27 mouse cellular contexts compared by ENCODE assay signal in genomic region chr11:55530741-55531140, GRCm38 (mm10).
DNase-seq lines count a peak whose midpoint lies in the region; ATAC-seq and TF ChIP-seq lines count a peak whose summit lies in the region.
"Had no signal": no experiment of that assay in that cellular context is flagged by ENCODE, and none has a peak within 500 bp of the region (broad histone marks: within the 10 kb centered on the region; RNA-seq: fewer than 3 reads in every experiment).

No protein-coding gene starts in this region.

- no peak overlapping the region for H3K4me2 ChIP-seq in liver, embryonic 11.5 days
- H3K4me2 ChIP-seq in hindbrain, postnatal 0 days (ENCODE audit: low read depth, low read length): no peak overlapping the region
- H3K4me2 ChIP-seq: embryonic facial prominence, embryonic 12.5 days; hindbrain, embryonic 12.5 days; limb, embryonic 12.5 days; lung, embryonic 14.5 days; midbrain, embryonic 12.5 days; neural tube, embryonic 13.5 days had no signal

- no peaks in the 10 kb centered on the region for H3K9me3 ChIP-seq in liver, embryonic 11.5 days (ENCODE audit: control insufficient read depth, low read length)
- no peaks in the 10 kb centered on the region for H3K9me3 ChIP-seq in hindbrain, postnatal 0 days (ENCODE audit: low read length)
- H3K9me3 ChIP-seq: embryonic facial prominence, embryonic 12.5 days; hindbrain, embryonic 12.5 days; limb, embryonic 12.5 days; midbrain, embryonic 12.5 days; neural tube, embryonic 13.5 days had no signal

- H3K36me3 ChIP-seq in liver, embryonic 11.5 days (ENCODE audit: control insufficient read depth, insufficient read depth, low read length): no peaks in the 10 kb centered on the region
- no peaks in the 10 kb centered on the region for H3K36me3 ChIP-seq in hindbrain, postnatal 0 days (ENCODE audit: insufficient read depth, low read length)
- H3K36me3 ChIP-seq: embryonic facial prominence, embryonic 12.5 days; limb, embryonic 12.5 days; midbrain, embryonic 12.5 days had no signal

- H3K4me1 ChIP-seq in liver, embryonic 11.5 days (replicated peaks; ENCODE audit: control insufficient read depth, insufficient read depth, low read length): 0 out of 2 replicates have a peak, but pooled peaks cover 2% of the 10 kb centered on the region
- peaks cover 7% of the 10 kb centered on the region; the same call in 1 of the 2 replicates for H3K4me1 ChIP-seq in hindbrain, postnatal 0 days (ENCODE audit: insufficient read depth, low read length)
- H3K4me1 ChIP-seq: embryonic facial prominence, embryonic 12.5 days; limb, embryonic 12.5 days had no signal

- DNase-seq in liver, embryonic 11.5 days (ENCODE audit: low spot score): no peak
- DNase-seq in liver: no peak
- no peak for DNase-seq in layer of hippocampus, postnatal 10 days (ENCODE audit: low spot score in 2 of 2)
- DNase-seq in heart, postnatal 36 days: no peak
- no peak for DNase-seq in hindbrain, postnatal 0 days (ENCODE audit: low spot score)
- DNase-seq: adrenal gland, adult 8-10 months; cerebellum, adult 11 months; cerebellum, adult 9-10 months; cerebellum, postnatal 36 days; embryo, embryonic 11 days; forebrain, postnatal 0 days; heart, postnatal 14 days; kidney, adult 9 months; kidney, postnatal 10 days; lung, embryonic 14.5 days; lung, postnatal 14 days; thymus, postnatal 14 days had no signal

- intact Hi-C loops in heart, postnatal 36 days (cut with DNase I): no loop called here

- TF ChIP-seq CTCF in hindbrain, postnatal 0 days (IDR thresholded peaks at IDR 0.05; ENCODE audit: low read depth): no peak

- no peak overlapping the region for H3K27ac ChIP-seq in liver, embryonic 11.5 days (ENCODE audit: low read depth, low read length)
- H3K27ac ChIP-seq in hindbrain, postnatal 0 days: no peak overlapping the region
- H3K27ac ChIP-seq: embryonic facial prominence, embryonic 12.5 days; hindbrain, embryonic 12.5 days; limb, embryonic 12.5 days; liver, embryonic 14.5 days; midbrain, embryonic 12.5 days; neural tube, embryonic 13.5 days had no signal

- ATAC-seq in liver, embryonic 11.5 days (replicated peaks; ENCODE audit: low FRiP score): peak; percentile 54; the same call in 1 of the 2 replicates
- peak; percentile 70 for ATAC-seq in granulocyte monocyte progenitor cell, adult 5-6 weeks (replicated peaks; ENCODE audit: poor library complexity, severe bottlenecking)
- ATAC-seq in megakaryocyte, adult 5-6 weeks (ENCODE audit: poor library complexity, severe bottlenecking): 0 out of 2 replicates have a peak, but pooled peaks have one; percentile 21
- no peak for ATAC-seq in hindbrain, postnatal 0 days
- ATAC-seq: forebrain, postnatal 0 days; intestine, postnatal 0 days had no signal

- no peak overlapping the region for H3K9ac ChIP-seq in liver, embryonic 11.5 days (ENCODE audit: low read depth, low read length)
- no peak overlapping the region for H3K9ac ChIP-seq in hindbrain, postnatal 0 days (replicated peaks; ENCODE audit: low read length)
- H3K9ac ChIP-seq: embryonic facial prominence, embryonic 12.5 days; forebrain, postnatal 0 days; hindbrain, embryonic 12.5 days; limb, embryonic 12.5 days; liver, embryonic 14.5 days; lung, embryonic 14.5 days; midbrain, embryonic 12.5 days; neural tube, embryonic 13.5 days had no signal

- H3K27me3 ChIP-seq in liver, embryonic 11.5 days (replicated peaks; ENCODE audit: control insufficient read depth, insufficient read depth, low read length): no peaks in the 10 kb centered on the region
- no peaks in the 10 kb centered on the region for H3K27me3 ChIP-seq in hindbrain, postnatal 0 days (ENCODE audit: insufficient read depth, low read length)
- H3K27me3 ChIP-seq: embryonic facial prominence, embryonic 12.5 days; hindbrain, embryonic 12.5 days; limb, embryonic 12.5 days; midbrain, embryonic 12.5 days; neural tube, embryonic 13.5 days had no signal

- no peak overlapping the region for H3K4me3 ChIP-seq in liver, embryonic 11.5 days (ENCODE audit: low read depth, low read length)
- no peak overlapping the region for H3K4me3 ChIP-seq in hindbrain, postnatal 0 days (ENCODE audit: low read length)
- H3K4me3 ChIP-seq: embryonic facial prominence, embryonic 12.5 days; hindbrain, embryonic 12.5 days; limb, embryonic 12.5 days; midbrain, embryonic 12.5 days; myocyte; neural tube, embryonic 13.5 days had no signal

- WGBS in liver, embryonic 11.5 days: 50% methylated on average over 7 of the region's 7 CpGs
- WGBS in hindbrain, postnatal 0 days: 82% methylated on average over 7 of the region's 7 CpGs
